Mouse (Mus musculus): ENCODE measurements at regions not wholly inside any gene's neighbourhood (a gene's known extent, or its start where the extent isn't known, plus 50 kb on each side); places are given as distances from the start of the nearest gene placed in this dataset.

DNA sequence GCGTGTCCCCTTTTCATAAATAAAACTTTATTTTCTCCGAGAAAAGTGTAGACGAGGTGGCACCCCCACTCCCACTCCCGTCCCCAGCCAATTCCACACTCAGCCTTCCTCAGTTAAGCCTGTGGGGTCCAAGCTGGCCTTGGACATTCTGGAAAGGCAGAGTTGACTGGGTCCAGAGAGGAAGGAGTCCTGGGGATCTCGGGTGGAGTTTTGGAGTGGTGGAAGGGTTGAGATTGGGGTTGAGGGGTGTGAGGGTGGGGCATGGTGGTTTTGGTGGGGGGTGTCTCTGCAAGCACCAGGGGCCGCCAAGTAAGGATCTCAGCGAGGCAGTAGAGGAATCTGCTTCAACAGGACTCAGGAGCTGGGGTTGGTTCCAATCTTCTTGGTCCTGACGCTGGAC is 52.7 kb upstream of the Ezh2 start:
- no peak for ATAC-seq (replicated peaks; ENCODE audit: low FRiP score)
- H3K9ac ChIP-seq (ENCODE audit: low read length): no peak overlapping the region
- WGBS: 87% methylated on average over 8 of the region's 8 CpGs

GRCm38 (mm10) chr6:47646731-47647567 is 51.8 kb upstream of the Ezh2 start:
- 69% methylated on average over 14 of the region's 14 CpGs for WGBS
- ATAC-seq (replicated peaks; ENCODE audit: low FRiP score): no peak

More for the DNA sequence above, 52.7 kb upstream of the Ezh2 start:
- Histone ChIP-seq H3K36me3 (ENCODE audit: control insufficient read depth, insufficient read depth, low read length) (no peaks in the 10 kb centered on the region), H3K4me3 (ENCODE audit: low read depth, low read length) (no peak overlapping the region), H3K9me3 (ENCODE audit: control insufficient read depth, low read length) (no peaks in the 10 kb centered on the region), H3K4me1 (replicated peaks; ENCODE audit: control insufficient read depth, insufficient read depth, low read length) (no peaks in the 10 kb centered on the region), H3K4me2 (ENCODE audit: low read depth, low read length, severe bottlenecking) (no peak overlapping the region), H3K27me3 (ENCODE audit: control insufficient read depth, insufficient read depth, low read length) (no peaks in the 10 kb centered on the region), H3K27ac (ENCODE audit: low read depth, low read length) (no peak overlapping the region)
- no peak for DNase-seq (ENCODE audit: low spot score)

GRCm38 (mm10) chr6:47646022-47646421 is 50.9 kb upstream of the Ezh2 start:
- DNase-seq (ENCODE audit: low spot score): no peak
- H3K4me3 ChIP-seq (ENCODE audit: low read depth, low read length): no peak overlapping the region
- no peak for ATAC-seq (replicated peaks; ENCODE audit: low FRiP score)
- no peaks in the 10 kb centered on the region for H3K27me3 ChIP-seq (ENCODE audit: control insufficient read depth, insufficient read depth, low read length)
- H3K4me2 ChIP-seq (ENCODE audit: low read depth, low read length, severe bottlenecking): no peak overlapping the region
- H3K9ac ChIP-seq (ENCODE audit: low read length): no peak overlapping the region
- H3K4me1 ChIP-seq (replicated peaks; ENCODE audit: control insufficient read depth, insufficient read depth, low read length): no peaks in the 10 kb centered on the region
- H3K36me3 ChIP-seq (ENCODE audit: control insufficient read depth, insufficient read depth, low read length): no peaks in the 10 kb centered on the region
- no peaks in the 10 kb centered on the region for H3K9me3 ChIP-seq (ENCODE audit: control insufficient read depth, low read length)
- WGBS: 62% methylated on average over 1 of the region's 1 CpGs
- H3K27ac ChIP-seq (ENCODE audit: low read depth, low read length): no peak overlapping the region

More at GRCm38 (mm10) chr6:47646731-47647567, 51.8 kb upstream of the Ezh2 start:
- H3K4me1 ChIP-seq (replicated peaks; ENCODE audit: control insufficient read depth, insufficient read depth, low read length): no peaks in the 10 kb centered on the region
- no peak overlapping the region for H3K4me2 ChIP-seq (ENCODE audit: low read depth, low read length, severe bottlenecking)
- H3K9ac ChIP-seq (ENCODE audit: low read length): no peak overlapping the region
- H3K9me3 ChIP-seq (ENCODE audit: control insufficient read depth, low read length): no peaks in the 10 kb centered on the region
- DNase-seq (ENCODE audit: low spot score): no peak
- no peak overlapping the region for H3K27ac ChIP-seq (ENCODE audit: low read depth, low read length)
- no peak overlapping the region for H3K4me3 ChIP-seq (ENCODE audit: low read depth, low read length)
- H3K36me3 ChIP-seq (ENCODE audit: control insufficient read depth, insufficient read depth, low read length): no peaks in the 10 kb centered on the region
- no peaks in the 10 kb centered on the region for H3K27me3 ChIP-seq (ENCODE audit: control insufficient read depth, insufficient read depth, low read length)

Data from forebrain, embryonic 11.5 days (tissue).